Mouse (Mus musculus) midbrain, embryonic 14.5 days (tissue): ENCODE results near the gene Llph. TPM values are rescaled to one million over a fixed set of nuclear protein-coding genes. Genes with fewer than 3 reads are reported as not detected.

Source experiments
- ATAC-seq: fragments of 200-750 bp; cut with Nextera tagmentation; 2 replicates; pipeline ENCODE4 v1.8.0; 2017; ENCODE audit warnings: moderate number of reproducible peaks, moderate library complexity; ENCODE audit not compliant: low FRiP score, low TSS enrichment
- DNase-seq: peaks from one replicate; pipeline ENCODE4 v3.0.0-alpha.2; 2015
- H3K27ac ChIP-seq: fragments of 300-500 bp; sonication (generic); replicated peaks from 2 replicates; pipeline ENCODE4 v1.5.1; 2014; ENCODE audit warnings: mild to moderate bottlenecking, low read depth, low read length, moderate library complexity
- H3K27me3 ChIP-seq: fragments of 300-500 bp; sonication (generic); 2 replicates; pipeline ENCODE4 v1.6.1; 2014; ENCODE audit warnings: low read length, control low read depth, mixed read lengths; ENCODE audit not compliant: control insufficient read depth, insufficient read depth
- H3K36me3 ChIP-seq: fragments of 300-500 bp; sonication (generic); 2 replicates; pipeline ENCODE4 v1.6.1; 2014; ENCODE audit warnings: low read length, control low read depth; ENCODE audit not compliant: control insufficient read depth, insufficient read depth
- H3K4me1 ChIP-seq: fragments of 300-500 bp; sonication (generic); 2 replicates; pipeline ENCODE4 v1.6.1; 2014; ENCODE audit warnings: mild to moderate bottlenecking, antibody characterized with exemption, low read length, control low read depth; ENCODE audit not compliant: control insufficient read depth, insufficient read depth
- H3K4me2 ChIP-seq: fragments of 300-500 bp; sonication (generic); 2 replicates; pipeline ENCODE4 v1.6.1; 2014; ENCODE audit warnings: mild to moderate bottlenecking, low read length, moderate library complexity
- H3K4me3 ChIP-seq: fragments of 300-500 bp; sonication (generic); replicated peaks from 2 replicates; pipeline ENCODE4 v1.5.1; 2014; ENCODE audit warnings: low read depth, low read length
- H3K9ac ChIP-seq: fragments of 300-500 bp; sonication (generic); replicated peaks from 2 replicates; pipeline ENCODE4 v1.6.1; 2014; ENCODE audit warnings: mild to moderate bottlenecking, low read length, moderate library complexity
- H3K9me3 ChIP-seq: fragments of 300-500 bp; sonication (generic); 2 replicates; pipeline ENCODE4 v1.6.1; 2016; ENCODE audit warnings: low read length, control low read depth, mixed read lengths; ENCODE audit not compliant: control insufficient read depth
- WGBS: fragments of 180-500 bp; shearing (Covaris S2); extraction: QIAGEN DNeasy Blood & Tissue Kit; methylation state at CpG from one replicate; pipeline ENCODE4 v1.1.7; 2014; 5-methylcytosine and 5-hydroxymethylcytosine counted together
- polyA plus RNA-seq: library from polyadenylated mRNA; unstranded; fragments of >200 nt; fragmentation: Nextera tagmentation; extraction: Ambion mirVana; gene quantifications from 2 replicates; pipeline ENCODE4 v1.2.1, GENCODE M21; 2014

Llph gene
- polyA plus RNA-seq, 1 experiment from 2014 or later: 39.6 TPM

DNA sequence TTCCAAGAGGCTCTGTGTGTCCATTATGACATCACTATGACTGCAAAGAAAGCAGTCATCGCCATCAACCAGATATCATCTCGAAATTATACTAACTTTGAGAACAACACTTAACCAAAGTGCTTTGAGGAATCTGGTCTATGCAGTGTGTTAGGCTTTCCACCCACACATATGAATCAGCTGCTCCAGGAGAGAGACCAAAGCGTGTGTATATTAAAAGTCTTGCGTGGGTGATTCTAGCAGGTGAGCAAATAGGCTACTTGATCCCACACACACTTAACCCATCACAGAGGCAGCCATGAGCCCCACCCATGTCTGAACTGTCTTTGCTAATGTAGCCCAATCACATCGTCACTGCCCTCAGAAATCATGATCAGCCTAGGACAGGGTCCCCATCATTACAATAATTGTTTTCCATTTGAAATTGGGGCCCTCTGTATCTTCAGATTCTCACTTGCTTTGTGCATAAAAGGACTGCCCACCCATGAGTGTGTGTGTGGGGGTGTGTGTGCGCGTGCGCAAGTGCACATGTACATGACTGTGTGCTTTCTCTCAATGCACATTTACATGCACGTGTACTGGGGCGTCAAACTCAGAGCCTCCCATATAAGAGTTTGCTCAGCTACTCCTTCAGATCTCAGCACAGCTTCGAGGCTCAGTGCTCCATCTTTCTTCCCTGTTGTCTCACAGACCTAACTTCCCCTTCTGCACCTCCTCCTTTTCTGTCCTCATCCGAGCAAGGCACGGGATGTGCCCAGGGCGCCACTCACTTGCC is 29.6 kb upstream of the Llph start:
- Histone ChIP-seq H3K4me3 (no peak overlapping the region), H3K4me1 (peaks cover 8% of the 10 kb centered on the region; the same call in 1 of the 2 replicates), H3K4me2 (no peak overlapping the region), H3K27me3 (peaks cover 11% of the 10 kb centered on the region), H3K9ac (no peak overlapping the region), H3K9me3 (no peaks in the 10 kb centered on the region), H3K36me3 (no peaks in the 10 kb centered on the region), H3K27ac (no peak overlapping the region)
- whole genome bisulfite sequencing: 82% methylated on average over 14 of the region's 14 CpGs
- ATAC-seq (no peak), DNase-seq (no peak)

DNA sequence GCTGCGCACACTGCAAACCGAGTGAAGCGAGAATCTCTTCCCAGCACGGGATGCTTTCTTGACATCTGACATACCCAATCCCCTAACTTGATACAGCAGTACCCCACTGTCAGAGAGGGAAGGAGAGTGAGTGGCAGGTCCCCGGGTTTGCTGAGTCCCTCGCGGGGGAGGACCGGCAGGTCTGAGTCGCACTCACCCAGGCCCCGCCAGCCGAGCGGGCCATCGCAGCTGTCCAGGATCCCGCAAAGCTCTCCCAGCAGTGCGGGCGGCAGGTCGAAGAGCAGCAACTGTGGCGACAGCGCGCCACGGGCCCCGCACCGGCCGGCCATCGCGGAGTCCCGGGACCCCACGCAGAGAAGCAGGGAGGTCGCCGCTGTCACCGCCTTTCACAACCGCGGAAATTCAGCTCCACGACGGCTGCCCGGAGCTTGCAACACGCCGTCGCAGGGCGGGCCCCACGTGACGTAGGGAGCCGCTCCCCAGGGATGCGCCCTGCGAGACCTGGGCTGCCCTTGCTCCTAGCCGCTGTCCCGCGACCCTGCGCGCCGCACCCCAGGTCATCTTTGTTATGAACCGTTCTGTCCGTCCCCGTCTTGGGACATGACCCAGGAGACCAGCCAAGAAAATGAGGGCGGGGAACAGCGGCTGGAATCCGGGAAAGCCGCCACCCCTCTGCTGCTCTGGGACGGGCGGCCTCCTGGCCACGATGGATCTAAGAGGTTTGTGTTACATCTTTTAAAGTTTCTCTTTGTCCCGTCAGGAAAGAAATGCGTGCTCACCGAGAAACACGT is 25.5 kb upstream of the Llph start, which contains the start of gene Tmbim4:
Gene Tmbim4, plus strand, starts transcription at position 460 of the 791 bp plus-strand sequence.
- Histone ChIP-seq H3K9ac (peak within 1 kb of the TSS; percentile 43), H3K4me2 (peak within 1 kb of the TSS; percentile 73), H3K9me3 (no peaks in the 10 kb centered on the region), H3K27me3 (peaks cover 11% of the 10 kb centered on the region), H3K36me3 (no peaks in the 10 kb centered on the region), H3K4me3 (peak within 1 kb of the TSS; percentile 42), H3K4me1 (peaks cover 8% of the 10 kb centered on the region; the same call in 1 of the 2 replicates), H3K27ac (no peak within 1 kb of the TSS)
- WGBS: under 1% methylated on average over 65 of the region's 65 CpGs
- DNase-seq (peak; percentile 60), ATAC-seq (0 out of 2 replicates have a peak, but pooled peaks have one; percentile 40)

DNA sequence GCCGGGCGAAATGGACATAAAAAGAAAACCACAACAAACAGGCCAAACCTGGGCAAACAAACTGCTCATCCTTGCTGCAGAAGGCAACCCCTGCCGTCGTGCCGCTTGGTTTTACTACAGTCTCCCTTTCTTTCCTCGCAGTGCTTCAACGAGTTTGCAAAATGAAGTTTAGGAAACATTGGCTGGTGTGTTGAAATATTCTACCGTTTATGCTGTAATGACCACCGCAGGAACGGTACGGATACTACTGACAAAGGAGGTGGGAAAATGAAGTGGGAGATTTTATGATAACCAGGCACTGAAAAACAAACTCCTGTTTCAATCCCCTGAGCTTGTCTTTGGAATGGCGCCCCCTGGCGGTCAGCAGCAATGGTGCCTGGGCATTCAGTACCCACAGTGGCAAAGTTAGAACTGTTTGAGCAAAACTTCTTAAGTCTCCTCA is 24.9 kb upstream of the Llph start, which contains the start of gene Irak3:
Gene Irak3, minus strand, starts transcription at position 170 of the 442 bp plus-strand sequence.
- peaks cover 8% of the 10 kb centered on the region; the same call in 1 of the 2 replicates for H3K4me1 ChIP-seq
- H3K9ac ChIP-seq: peak within 1 kb of the TSS; percentile 43
- WGBS: 3% methylated on average over 13 of the region's 13 CpGs
- H3K27me3 ChIP-seq: peaks cover 11% of the 10 kb centered on the region
- DNase-seq: peak; percentile 90
- peak within 1 kb of the TSS; percentile 42 for H3K4me3 ChIP-seq
- no peaks in the 10 kb centered on the region for H3K9me3 ChIP-seq
- no peak within 1 kb of the TSS for H3K27ac ChIP-seq
- no peak for ATAC-seq
- peak within 1 kb of the TSS; percentile 73 for H3K4me2 ChIP-seq
- no peaks in the 10 kb centered on the region for H3K36me3 ChIP-seq

DNA sequence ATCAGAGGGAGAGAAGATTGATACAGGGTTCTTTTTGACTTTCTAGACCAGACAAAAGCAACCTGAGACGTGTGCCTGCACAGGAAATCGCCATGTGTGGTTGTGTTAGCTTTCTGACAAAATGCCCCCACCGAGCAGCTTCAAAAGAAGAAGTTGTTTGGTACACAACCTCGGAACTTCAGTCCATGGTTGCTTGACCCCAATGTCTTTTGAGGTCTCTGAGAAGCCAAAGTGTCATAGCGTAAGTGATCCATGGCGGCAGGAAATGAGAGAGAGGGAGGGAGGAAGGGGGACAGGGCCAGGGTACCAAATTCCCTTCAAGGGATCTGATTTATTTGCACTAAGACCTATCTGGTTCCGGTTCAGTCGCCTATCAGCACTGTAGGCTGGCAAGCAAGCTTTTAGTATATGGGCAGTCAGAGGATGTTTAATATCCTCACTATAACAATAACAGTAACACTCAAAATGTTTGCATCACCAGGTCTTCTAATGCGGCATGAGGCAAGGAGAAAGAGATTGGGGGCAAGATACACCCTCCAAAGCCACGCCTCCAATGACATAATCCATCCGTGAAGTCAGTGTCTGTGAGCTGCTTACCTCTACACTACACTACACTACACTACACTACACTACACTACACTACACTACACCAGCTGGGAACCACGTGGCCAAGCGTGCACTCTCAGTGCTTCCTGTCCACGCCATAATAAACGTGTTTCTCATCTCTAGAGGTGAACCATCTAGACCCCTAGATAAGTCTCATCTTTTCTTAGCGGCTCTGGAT is 24.2 kb upstream of the Llph start:
- ATAC-seq (no peak), DNase-seq (no peak)
- H3K27ac ChIP-seq: no peak overlapping the region
- H3K36me3 ChIP-seq: no peaks in the 10 kb centered on the region
- peaks cover 11% of the 10 kb centered on the region for H3K27me3 ChIP-seq
- no peak overlapping the region for H3K4me2 ChIP-seq
- 77% methylated on average over 16 of the region's 16 CpGs for WGBS
- H3K4me1 ChIP-seq: peaks cover 8% of the 10 kb centered on the region; the same call in 1 of the 2 replicates
- no peak overlapping the region for H3K4me3 ChIP-seq
- no peak overlapping the region for H3K9ac ChIP-seq
- H3K9me3 ChIP-seq: no peaks in the 10 kb centered on the region

DNA sequence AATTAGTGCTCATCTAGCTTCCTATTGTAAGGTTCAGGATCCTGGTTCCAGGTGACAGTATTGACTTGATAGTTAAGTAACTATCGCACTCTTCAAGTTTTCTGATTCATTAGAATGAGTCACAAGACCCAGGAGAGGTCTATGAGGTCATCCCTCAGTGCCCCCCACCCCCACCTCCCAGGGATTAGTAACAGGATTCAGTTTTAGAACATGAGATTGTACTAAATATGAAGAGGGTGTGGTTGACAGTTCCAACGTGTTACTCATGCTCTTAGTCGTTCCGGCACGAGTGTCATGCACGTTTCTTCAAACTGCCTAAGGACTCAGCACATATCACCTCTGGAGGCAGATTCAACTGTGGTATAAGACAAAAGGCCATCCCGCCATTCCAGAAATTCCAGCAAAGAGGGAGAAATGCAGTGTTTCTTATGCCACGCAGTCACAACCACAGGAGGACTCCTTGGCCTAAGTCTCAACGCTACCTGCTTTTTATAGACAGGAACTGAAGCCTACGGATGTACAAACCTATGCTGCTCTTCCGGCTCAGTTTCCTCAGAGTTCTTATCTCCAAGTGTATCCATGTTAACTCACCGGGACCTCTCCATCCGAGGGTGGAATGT is 22.2 kb upstream of the Llph start:
- Histone ChIP-seq H3K4me1 (peaks cover 11% of the 10 kb centered on the region), H3K4me2 (no peak overlapping the region), H3K27ac (no peak overlapping the region), H3K4me3 (no peak overlapping the region), H3K27me3 (peaks cover 11% of the 10 kb centered on the region), H3K36me3 (no peaks in the 10 kb centered on the region), H3K9ac (no peak overlapping the region), H3K9me3 (no peaks in the 10 kb centered on the region)
- ATAC-seq: no peak
- WGBS: 89% methylated on average over 13 of the region's 13 CpGs
- DNase-seq: no peak

DNA sequence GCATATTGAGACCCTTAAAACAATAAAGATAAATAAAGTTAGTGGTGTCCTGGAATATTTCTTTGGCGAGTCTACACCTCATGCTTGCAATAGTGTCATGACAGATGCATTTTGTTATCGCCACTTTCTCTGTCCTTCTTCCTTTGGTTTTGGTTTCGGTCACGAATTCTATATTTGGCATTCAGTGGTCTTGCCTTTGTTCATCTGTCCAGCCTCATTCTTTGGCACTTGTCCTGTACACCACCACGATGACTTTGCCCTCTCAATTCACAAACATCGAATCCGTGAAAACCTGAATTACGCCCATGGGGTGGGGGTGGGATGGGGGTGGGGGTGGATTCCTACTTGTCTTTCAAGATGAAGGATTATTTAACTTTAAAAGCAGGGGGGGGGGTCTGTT is 18.9 kb upstream of the Llph start:
- no peaks in the 10 kb centered on the region for H3K36me3 ChIP-seq
- no peak for DNase-seq
- H3K27me3 ChIP-seq: no peaks in the 10 kb centered on the region
- no peaks in the 10 kb centered on the region for H3K9me3 ChIP-seq
- H3K4me3 ChIP-seq: no peak overlapping the region
- no peak overlapping the region for H3K9ac ChIP-seq
- H3K27ac ChIP-seq: no peak overlapping the region
- 88% methylated on average over 8 of the region's 8 CpGs for WGBS
- no peak for ATAC-seq
- peaks cover 8% of the 10 kb centered on the region; the same call in 1 of the 2 replicates for H3K4me1 ChIP-seq
- H3K4me2 ChIP-seq: no peak overlapping the region

DNA sequence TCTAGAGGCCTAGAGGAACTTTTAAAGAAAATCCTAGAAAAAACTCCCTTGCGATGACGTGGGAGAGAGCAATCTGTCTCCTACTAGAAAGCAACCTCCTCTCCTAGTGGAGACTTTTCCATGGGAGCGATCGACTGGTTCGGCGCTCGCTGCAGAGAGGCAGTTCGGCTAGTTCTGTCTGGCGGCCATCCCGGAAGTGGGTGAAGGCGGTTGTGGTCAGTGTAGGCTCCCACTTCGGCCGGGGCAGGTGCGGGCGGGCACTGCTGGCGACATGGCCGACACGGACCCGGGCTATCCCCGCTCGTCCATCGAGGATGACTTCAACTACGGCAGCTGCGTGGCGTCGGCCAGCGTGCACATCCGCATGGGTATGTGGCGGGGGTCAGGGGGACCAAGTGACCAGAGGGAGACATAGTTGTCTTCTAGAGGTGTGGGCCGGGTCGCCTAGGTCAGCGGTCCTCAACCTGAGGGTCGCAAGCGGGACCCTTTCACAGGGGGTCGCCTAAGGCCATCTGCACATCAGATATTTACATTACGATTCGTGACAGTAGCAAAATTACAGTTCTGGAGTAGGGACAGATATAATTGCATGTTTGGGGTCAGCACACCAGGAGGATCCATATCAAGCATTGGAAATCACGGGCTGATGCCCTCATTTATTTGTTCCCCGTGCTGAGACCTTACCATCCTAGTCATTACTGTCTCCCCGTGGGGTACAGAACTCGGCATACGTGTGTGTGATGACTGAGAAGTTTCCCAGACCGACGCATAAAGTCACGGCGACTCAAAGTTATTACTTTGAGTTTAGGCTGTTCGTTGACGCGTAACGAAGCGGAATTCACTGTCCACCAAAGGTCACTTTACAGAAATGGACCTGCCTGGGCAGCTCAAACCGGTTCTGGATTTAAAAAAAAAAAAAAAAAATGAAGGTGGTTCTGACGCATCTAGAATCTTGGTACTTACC is 18.0 kb upstream of the Llph start:
- Histone ChIP-seq H3K4me1 (peaks cover 8% of the 10 kb centered on the region; the same call in 1 of the 2 replicates), H3K9ac (peak overlapping the region; percentile 79), H3K27ac (0 out of 2 replicates have a peak overlapping the region, but pooled peaks have one; percentile 45), H3K36me3 (no peaks in the 10 kb centered on the region), H3K9me3 (no peaks in the 10 kb centered on the region), H3K27me3 (no peaks in the 10 kb centered on the region), H3K4me3 (peak overlapping the region; percentile 85), H3K4me2 (peak overlapping the region; percentile 69)
- peak; percentile 88 for ATAC-seq
- WGBS: 4% methylated on average over 53 of the region's 53 CpGs
- DNase-seq: peak; percentile 93
